Mouse (Mus musculus) forebrain, embryonic 14.5 days (tissue): ENCODE data around the gene Pou2f2. TPM values are rescaled to one million over a fixed set of nuclear protein-coding genes. Genes with fewer than 3 reads are reported as not detected.

Source experiments
- ATAC-seq: fragments of 200-750 bp; cut with Nextera tagmentation; 2 replicates; pipeline ENCODE4 v1.8.0; 2017; ENCODE audit warnings: mild to moderate bottlenecking, moderate library complexity
- DNase-seq: peaks from one replicate; pipeline ENCODE4 v3.0.0-alpha.2; 2015; ENCODE audit warnings: low spot score
- H3K27ac ChIP-seq: fragments of 300-500 bp; sonication (generic); 2 replicates; pipeline ENCODE4 v1.5.1; 2014; ENCODE audit warnings: low read depth, mild to moderate bottlenecking, control low read depth, low read length, moderate library complexity
- H3K27me3 ChIP-seq: fragments of 300-500 bp; sonication (generic); replicated peaks from 2 replicates; pipeline ENCODE4 v1.6.1; 2014; ENCODE audit warnings: low read length, control low read depth, mixed read lengths; ENCODE audit not compliant: control insufficient read depth, insufficient read depth
- H3K36me3 ChIP-seq: fragments of 300-500 bp; sonication (generic); 2 replicates; pipeline ENCODE4 v1.6.1; 2014; ENCODE audit warnings: low read length, control low read depth; ENCODE audit not compliant: control insufficient read depth, insufficient read depth
- H3K4me1 ChIP-seq: fragments of 300-500 bp; sonication (generic); 2 replicates; pipeline ENCODE4 v1.6.1; 2014; ENCODE audit warnings: antibody characterized with exemption, low read length, control low read depth; ENCODE audit not compliant: control insufficient read depth, insufficient read depth
- H3K4me2 ChIP-seq: fragments of 300-500 bp; sonication (generic); 2 replicates; pipeline ENCODE4 v1.6.1; 2014; ENCODE audit warnings: mild to moderate bottlenecking, control low read depth, low read length
- H3K4me3 ChIP-seq: fragments of 300-500 bp; sonication (generic); 2 replicates; pipeline ENCODE4 v1.5.1; 2014; ENCODE audit warnings: low read depth, low read length, control low read depth
- H3K9ac ChIP-seq: fragments of 300-500 bp; sonication (generic); 2 replicates; pipeline ENCODE4 v1.6.1; 2014; ENCODE audit warnings: mild to moderate bottlenecking, low read length, control low read depth, moderate library complexity
- H3K9me3 ChIP-seq: fragments of 300-500 bp; sonication (generic); replicated peaks from 2 replicates; pipeline ENCODE4 v1.6.1; 2016; ENCODE audit warnings: low read length, control low read depth, mixed read lengths; ENCODE audit not compliant: control insufficient read depth
- WGBS: fragments of 180-500 bp; shearing (Covaris S2); extraction: QIAGEN DNeasy Blood & Tissue Kit; methylation state at CpG from one replicate; pipeline ENCODE4 v1.1.7; 2014; 5-methylcytosine and 5-hydroxymethylcytosine counted together
- polyA plus RNA-seq: library from polyadenylated mRNA; unstranded; fragments of >200 nt; fragmentation: Nextera tagmentation; extraction: Ambion mirVana; gene quantifications from 2 replicates; pipeline ENCODE4 v1.2.1, GENCODE M21; 2014

Pou2f2 gene
- polyA plus RNA-seq, 1 experiment from 2014 or later = 15.5 TPM

DNA sequence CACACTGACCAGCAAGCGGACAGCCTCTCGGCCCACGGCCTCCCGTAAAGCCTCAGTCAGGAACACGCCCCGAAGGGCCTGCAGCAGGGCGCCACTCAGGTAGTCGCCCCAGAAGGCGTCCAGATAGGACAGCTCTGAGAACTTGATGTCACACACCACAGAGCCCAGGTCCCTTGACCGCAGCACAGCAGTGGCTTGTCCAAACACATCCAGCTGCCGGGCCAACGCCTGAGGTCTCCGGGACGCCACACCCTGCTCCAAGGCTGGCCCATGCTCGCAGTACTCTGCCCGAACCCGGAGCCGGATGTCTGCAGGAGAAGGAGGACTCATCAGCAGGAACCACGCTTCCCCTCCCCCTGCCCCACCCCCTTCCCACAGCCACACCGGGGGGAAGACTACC, 24.1 kb upstream of the Pou2f2 start:
- H3K9me3 ChIP-seq = no peaks in the 10 kb centered on the region
- H3K36me3 ChIP-seq = peaks cover 32% of the 10 kb centered on the region
- H3K4me1 ChIP-seq = no peaks in the 10 kb centered on the region
- 93% methylated on average over 20 of the region's 20 CpGs for WGBS
- ATAC-seq (no peak), DNase-seq (no peak)
- H3K27me3 ChIP-seq = no peaks in the 10 kb centered on the region
- no peak overlapping the region for H3K4me2 ChIP-seq
- H3K27ac ChIP-seq = no peak overlapping the region
- H3K4me3 ChIP-seq = no peak overlapping the region
- no peak overlapping the region for H3K9ac ChIP-seq

DNA sequence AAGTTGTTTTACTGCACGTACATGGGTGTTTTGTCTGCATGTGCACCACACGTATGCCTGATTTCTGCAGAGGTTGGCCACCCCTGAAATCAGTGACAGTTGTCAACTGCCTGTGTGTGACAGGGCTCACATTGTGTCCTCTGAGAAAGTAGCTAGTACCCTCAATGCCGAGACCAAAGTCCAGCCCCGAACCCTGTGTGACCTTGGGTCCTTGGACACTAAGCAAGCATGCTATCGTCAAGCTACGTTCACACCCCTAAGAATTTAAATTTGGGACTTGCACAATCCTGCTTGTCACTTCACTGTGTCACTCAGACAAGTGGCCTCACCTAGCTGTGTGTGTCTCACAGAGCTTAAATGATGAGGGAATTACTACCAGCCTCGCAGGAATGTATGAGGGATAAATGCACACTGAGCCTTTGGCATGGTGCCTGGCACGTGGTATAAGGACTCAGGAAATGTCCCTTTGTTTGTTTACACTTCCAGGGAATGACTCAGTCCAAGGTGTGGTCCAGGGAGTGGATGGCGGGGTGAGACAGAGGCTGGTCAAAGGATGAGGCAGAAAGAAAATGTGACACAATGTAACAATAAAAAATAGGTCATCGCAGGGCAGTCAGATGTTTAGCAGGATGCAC, 18.0 kb upstream of the Pou2f2 start:
- ATAC-seq (no peak), DNase-seq (peak; percentile 20)
- Histone ChIP-seq H3K27me3 (no peaks in the 10 kb centered on the region), H3K4me1 (no peaks in the 10 kb centered on the region), H3K27ac (no peak overlapping the region), H3K9me3 (no peaks in the 10 kb centered on the region), H3K4me3 (no peak overlapping the region), H3K4me2 (no peak overlapping the region), H3K36me3 (peaks cover 7% of the 10 kb centered on the region), H3K9ac (no peak overlapping the region)
- 61% methylated on average over 10 of the region's 10 CpGs for WGBS

DNA sequence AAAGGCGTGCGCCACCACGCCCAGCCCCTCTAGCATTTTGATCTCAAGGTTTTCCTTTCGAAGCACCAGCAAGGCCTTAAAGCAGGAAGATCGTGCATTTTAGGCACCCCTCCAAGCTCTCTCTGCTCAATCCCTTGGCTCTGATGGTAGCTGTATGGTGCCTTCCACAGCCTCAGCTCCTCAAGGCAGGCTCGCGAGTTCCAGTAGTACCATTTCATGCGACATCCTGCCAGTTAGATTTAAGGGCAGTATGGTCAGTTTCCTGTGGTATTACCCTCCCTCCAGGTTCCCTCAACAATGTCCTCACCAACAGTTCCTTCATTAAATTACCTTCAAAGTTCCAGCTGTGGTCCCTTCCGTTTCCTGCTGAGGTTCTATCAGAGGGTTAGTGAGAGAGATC, 16.6 kb upstream of the Pou2f2 start:
- Histone ChIP-seq H3K4me3 (no peak overlapping the region), H3K9me3 (no peaks in the 10 kb centered on the region), H3K27ac (no peak overlapping the region), H3K4me1 (no peaks in the 10 kb centered on the region), H3K36me3 (no peaks in the 10 kb centered on the region), H3K9ac (no peak overlapping the region), H3K27me3 (no peaks in the 10 kb centered on the region), H3K4me2 (no peak overlapping the region)
- DNase-seq (no peak), ATAC-seq (no peak)
- 89% methylated on average over 9 of the region's 9 CpGs for WGBS

DNA sequence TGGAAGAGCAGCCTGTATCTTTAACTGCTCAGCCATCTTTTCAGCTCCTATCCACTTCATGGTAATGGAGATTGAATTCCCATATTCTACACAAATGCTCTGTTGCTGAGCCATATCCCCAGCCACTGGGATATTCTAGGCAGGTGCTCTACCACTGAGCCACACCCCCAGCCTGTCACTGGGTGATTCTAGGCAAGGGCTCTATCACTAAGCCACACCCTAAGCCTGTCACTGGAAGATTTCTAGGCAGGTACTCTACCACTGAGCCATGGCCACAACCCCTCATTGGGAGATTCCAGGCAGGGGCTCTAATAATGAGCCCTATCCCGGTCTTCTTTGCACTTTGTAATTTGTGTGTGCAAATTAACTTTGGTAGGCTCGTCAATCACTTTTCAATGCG, 15.6 kb upstream of the Pou2f2 start:
- H3K9ac ChIP-seq = no peak overlapping the region
- H3K27me3 ChIP-seq = no peaks in the 10 kb centered on the region
- H3K36me3 ChIP-seq = no peaks in the 10 kb centered on the region
- no peak overlapping the region for H3K4me2 ChIP-seq
- no peak overlapping the region for H3K27ac ChIP-seq
- H3K9me3 ChIP-seq = no peaks in the 10 kb centered on the region
- H3K4me3 ChIP-seq = no peak overlapping the region
- ATAC-seq (no peak), DNase-seq (no peak)
- 76% methylated on average over 3 of the region's 3 CpGs for WGBS
- no peaks in the 10 kb centered on the region for H3K4me1 ChIP-seq

- H3K27ac ChIP-seq = no peak overlapping the region
- no peaks in the 10 kb centered on the region for H3K4me1 ChIP-seq
- no peak overlapping the region for H3K4me2 ChIP-seq
- 83% methylated on average over 8 of the region's 8 CpGs for WGBS
- DNase-seq (peak; percentile 22), ATAC-seq (no peak)
- no peak overlapping the region for H3K9ac ChIP-seq
- H3K4me3 ChIP-seq = no peak overlapping the region
- H3K27me3 ChIP-seq = no peaks in the 10 kb centered on the region
- H3K36me3 ChIP-seq = no peaks in the 10 kb centered on the region
- no peaks in the 10 kb centered on the region for H3K9me3 ChIP-seq
Measured at GRCm38 (mm10) chr7:25192110-25192509, 12.6 kb upstream of the Pou2f2 start.

- 92% methylated on average over 11 of the region's 11 CpGs for WGBS
- Histone ChIP-seq H3K27ac (no peak overlapping the region), H3K27me3 (no peaks in the 10 kb centered on the region), H3K9ac (no peak overlapping the region), H3K9me3 (no peaks in the 10 kb centered on the region), H3K4me3 (no peak overlapping the region), H3K36me3 (no peaks in the 10 kb centered on the region), H3K4me2 (no peak overlapping the region), H3K4me1 (no peaks in the 10 kb centered on the region)
- no peak for DNase-seq
- no peak for ATAC-seq
Measured at GRCm38 (mm10) chr7:25190806-25191205, 11.3 kb upstream of the Pou2f2 start.

DNA sequence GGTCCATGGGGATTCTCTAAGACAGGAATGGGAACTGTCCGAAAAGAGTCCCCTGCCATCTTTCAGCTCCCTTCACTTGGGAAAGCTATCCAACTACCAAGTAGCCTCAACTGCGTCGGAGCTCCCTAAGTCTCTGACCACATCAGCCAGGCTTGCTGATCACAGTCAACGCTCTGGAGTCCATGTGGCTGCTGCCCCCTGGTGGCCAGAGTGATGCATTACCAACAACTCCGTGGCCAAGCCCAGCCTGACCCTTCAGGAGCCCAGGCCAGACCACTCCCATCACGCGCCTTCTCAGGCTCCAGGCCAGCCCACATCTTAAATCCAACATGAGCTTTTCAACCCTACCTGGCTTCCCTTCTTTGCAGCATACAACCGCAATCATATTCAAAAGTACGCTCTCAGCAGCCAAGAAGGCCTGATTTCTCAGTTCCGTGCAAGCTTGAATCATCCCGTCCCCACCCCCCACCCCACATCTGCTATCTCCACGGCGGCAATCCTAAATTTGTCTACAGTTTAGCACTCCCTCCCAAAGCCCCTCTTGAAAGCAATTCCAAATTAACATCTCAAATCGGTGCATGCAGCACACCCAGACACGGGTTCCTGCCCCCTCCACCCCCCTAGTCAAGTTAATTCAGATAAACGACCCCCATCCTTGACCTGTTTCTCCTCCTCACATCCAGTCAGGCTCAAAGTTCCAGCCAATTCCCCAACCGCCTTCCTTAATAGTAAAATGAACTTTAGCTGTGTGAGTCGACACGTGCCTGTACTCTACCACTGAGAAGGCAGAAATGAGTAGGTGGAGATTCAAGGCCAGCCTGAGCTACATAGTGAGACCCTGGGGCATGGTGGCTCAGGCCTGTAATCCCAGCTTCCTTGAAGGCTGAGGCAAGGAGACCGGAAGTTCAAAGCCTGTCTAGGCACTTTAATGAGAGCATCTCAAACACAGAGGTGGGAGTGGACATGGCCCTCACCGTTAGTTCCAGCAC, 8.4 kb upstream of the Pou2f2 start:
- 31% methylated on average over 21 of the region's 21 CpGs for WGBS
- no peak overlapping the region for H3K4me2 ChIP-seq
- no peaks in the 10 kb centered on the region for H3K9me3 ChIP-seq
- DNase-seq = peak; percentile 92
- peak; percentile 86 for ATAC-seq
- no peak overlapping the region for H3K4me3 ChIP-seq
- no peak overlapping the region for H3K9ac ChIP-seq
- H3K27me3 ChIP-seq = peaks cover 8% of the 10 kb centered on the region
- H3K4me1 ChIP-seq = no peaks in the 10 kb centered on the region
- H3K36me3 ChIP-seq = no peaks in the 10 kb centered on the region
- no peak overlapping the region for H3K27ac ChIP-seq

DNA sequence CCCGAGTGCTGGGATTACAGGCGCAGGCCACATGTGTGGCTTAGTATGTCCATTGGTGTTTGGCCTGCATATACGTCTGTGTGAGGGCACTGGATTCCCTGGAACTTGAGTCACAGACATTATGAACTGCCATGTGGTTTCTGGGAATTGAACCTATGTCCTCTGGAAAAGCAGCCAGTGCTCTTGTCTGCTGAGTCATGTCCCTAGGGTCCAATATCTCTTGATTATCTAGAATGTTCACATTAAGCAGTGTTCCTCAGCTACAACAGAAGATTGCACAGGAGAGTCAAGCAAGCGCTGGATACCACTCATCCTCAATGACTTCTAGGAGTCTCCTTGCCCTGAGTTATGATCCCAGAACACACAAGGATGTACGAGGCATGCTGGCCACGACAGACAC, 4.6 kb upstream of the Pou2f2 start:
- WGBS = 87% methylated on average over 6 of the region's 6 CpGs
- DNase-seq = no peak
- H3K27ac ChIP-seq = no peak overlapping the region
- no peaks in the 10 kb centered on the region for H3K36me3 ChIP-seq
- ATAC-seq = no peak
- no peak overlapping the region for H3K4me2 ChIP-seq
- no peaks in the 10 kb centered on the region for H3K9me3 ChIP-seq
- H3K4me3 ChIP-seq = no peak overlapping the region
- H3K27me3 ChIP-seq = peaks cover 29% of the 10 kb centered on the region
- no peak overlapping the region for H3K9ac ChIP-seq
- 0 out of 2 replicates have a peak, but pooled peaks cover 2% of the 10 kb centered on the region for H3K4me1 ChIP-seq

DNA sequence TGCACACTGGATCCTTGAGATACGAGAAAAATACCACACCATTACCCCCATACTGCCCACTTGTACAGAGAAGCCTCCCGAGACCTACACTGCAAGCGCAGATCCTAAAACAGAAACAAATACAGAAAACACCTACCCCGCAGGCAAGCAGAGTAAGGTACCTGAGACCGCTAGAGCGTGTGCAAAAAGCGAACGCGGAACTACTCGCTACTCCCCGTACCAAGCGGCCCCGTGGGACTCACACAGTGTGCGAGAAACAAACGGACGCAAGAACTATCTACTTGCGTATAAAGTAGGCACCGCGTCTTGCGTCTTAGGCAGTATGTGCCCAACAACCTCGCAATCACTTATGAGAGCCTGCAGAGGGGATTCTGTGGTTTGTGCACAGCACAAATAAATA, 2.3 kb upstream of the Pou2f2 start:
- H3K9ac ChIP-seq = peak overlapping the region; percentile 38

More for the DNA sequence above, 2.3 kb upstream of the Pou2f2 start:
- DNase-seq (peak; percentile 37), ATAC-seq (no peak)
- Histone ChIP-seq H3K9me3 (no peaks in the 10 kb centered on the region), H3K36me3 (no peaks in the 10 kb centered on the region), H3K4me2 (peak overlapping the region; percentile 47), H3K27ac (no peak overlapping the region), H3K27me3 (peaks cover 29% of the 10 kb centered on the region), H3K4me3 (peak overlapping the region; percentile 22), H3K4me1 (peaks cover 11% of the 10 kb centered on the region; the same call in 1 of the 2 replicates)
- 4% methylated on average over 21 of the region's 21 CpGs for WGBS
